Mouse (Mus musculus): ENCODE measurements at regions not wholly inside any gene's neighbourhood (a gene's known extent, or its start where the extent isn't known, plus 50 kb on each side); places are given as distances from the start of the nearest gene placed in this dataset.
A peak's percentile ranks its signal among the peaks of the same experiment; 100 is the strongest.

DNA sequence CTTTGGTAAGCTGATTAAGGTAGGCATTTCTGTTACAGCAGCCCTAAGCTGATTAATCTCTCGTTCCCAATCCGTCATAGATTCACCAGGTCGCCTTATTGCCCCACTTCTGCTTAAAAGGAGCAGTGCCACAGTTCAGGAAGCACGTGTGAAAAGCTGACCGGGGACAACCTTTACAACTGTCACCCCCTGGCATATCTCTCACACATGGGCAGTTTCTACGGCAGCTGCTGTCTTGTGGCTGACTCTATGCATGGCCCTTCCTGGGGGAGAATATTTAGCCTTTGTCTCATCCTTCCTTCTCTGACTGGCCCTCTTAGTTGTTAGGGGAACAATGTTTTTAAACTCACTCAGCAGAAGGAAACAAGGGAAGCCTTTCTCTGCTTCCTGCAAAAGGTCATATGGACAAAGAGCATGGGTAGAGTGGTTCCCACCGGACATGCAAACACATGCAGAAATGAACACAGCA, 290.9 kb upstream of the Rnaseh2b start:
- DNase-seq (ENCODE audit: low spot score) = peak; percentile 1

DNA sequence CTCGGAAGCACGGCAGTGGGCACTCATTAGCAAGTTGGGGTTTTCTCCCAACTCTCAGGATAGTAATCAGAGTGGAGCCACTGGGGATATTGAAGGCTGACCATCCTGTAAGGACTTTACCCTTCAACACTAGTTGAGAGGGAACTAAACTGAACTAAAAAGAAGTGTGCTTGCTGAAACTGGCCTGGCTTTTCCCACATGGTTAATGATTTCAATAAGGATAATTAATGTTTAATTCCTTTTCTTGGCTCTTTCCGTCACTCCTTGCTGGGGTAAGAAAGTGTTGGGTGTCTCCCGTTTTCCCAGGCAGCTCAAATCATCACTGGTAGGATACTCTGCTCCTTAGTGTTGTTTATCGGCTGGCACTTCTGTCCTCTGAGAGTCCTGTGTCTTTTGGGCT, 290.3 kb upstream of the Rnaseh2b start:
- DNase-seq (ENCODE audit: low spot score) = no peak

DNA sequence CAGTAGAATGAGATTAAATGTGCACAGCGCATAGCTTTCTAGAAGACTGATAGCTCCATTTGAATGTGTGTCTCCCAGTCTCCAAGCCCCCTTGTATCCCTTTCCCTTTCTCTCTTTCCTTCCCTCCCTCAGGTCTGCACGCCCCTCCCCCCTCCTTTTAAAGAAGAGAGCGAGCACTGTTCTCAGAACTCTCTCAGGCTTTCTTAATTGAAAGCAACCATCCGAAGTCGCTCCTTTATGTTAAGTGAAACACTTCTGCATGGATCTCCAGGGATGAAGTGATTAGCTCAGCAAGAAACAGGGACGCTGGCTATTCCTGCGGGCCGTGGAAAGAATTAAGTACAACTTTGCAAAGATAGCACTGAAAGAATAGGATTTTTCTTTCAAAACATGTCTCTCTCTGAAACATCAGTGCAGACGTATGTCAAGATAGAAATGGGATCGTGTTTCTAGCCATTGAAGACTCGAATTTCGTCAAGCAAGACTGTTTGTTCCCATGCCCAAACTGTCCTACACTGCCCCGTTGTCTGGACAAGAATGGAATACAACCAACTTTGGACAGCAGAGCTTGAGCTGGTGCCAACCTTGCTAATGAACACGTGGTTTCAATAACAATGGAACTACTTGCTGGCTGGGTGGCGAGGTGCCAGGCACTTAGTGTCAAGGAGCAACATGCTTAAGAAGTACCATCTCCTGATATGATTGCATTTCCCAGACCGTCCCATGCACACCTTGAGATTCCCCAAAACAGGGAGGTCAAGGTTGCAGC, 289.2 kb upstream of the Rnaseh2b start:
- DNase-seq (ENCODE audit: low spot score) = peak; percentile 56

DNA sequence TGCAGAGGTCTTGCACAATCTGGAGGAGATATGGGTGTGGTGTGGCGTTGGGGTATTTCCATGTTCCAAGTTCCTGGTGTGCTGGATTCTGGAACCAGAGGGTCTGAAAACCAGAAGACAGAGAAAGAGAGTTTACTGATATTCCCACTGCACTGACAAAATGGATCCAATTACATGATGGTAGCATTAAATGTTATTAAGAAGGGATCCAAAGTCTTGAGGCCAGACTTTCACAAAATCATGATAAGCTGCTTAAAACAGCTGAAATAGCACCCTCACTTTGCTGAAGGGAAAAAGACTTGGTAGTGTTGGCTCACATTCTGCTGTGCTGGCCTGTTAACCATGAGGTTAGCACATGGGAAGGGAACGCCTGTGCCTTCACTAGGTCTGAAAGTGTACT, 288.6 kb upstream of the Rnaseh2b start:
- DNase-seq (ENCODE audit: low spot score) = no peak

DNA sequence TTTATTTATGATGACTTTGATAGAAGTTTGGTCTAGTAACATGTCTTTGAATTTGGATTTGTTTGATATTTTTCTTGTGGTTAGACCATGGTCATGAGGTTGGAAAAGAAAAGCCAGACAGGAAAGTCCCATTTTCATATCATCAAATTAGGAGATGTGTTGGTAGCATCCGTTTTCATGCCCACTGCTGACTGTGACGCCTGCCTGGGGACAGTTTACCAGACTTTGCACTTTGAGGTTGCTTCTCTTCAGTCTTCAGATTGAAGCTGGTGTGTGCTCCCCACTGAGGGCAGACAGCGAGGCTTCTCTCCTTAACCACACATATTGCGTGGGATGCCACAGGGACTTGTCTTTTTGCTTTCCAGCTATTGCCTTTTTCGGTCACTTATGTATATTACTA, 283.7 kb upstream of the Rnaseh2b start:
- DNase-seq (ENCODE audit: low spot score) = no peak

DNA sequence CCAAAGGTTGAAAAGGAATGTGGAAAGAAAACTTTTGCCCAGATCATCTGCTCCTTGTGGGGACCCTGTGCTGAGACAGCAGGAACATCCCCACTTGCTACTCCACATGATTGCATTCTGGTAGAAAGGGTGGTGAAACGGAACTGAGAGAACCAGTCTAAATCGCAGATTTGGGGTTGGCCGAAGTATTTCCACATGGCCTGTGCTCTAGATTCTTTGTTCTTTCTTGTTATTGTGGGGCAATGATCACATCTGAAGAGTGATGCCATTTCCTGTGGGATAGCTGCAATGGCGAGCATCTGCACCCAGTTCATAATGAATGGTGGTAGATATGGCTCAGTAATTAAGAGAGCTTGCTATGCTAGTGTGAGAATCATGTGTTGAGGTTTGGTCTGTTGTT, 273.6 kb upstream of the Rnaseh2b start:
- DNase-seq (ENCODE audit: low spot score) = peak; percentile 12

GRCm38 (mm10) chr14:62020996-62021395, 271.4 kb upstream of the Rnaseh2b start:
- DNase-seq (ENCODE audit: low spot score) = no peak

DNA sequence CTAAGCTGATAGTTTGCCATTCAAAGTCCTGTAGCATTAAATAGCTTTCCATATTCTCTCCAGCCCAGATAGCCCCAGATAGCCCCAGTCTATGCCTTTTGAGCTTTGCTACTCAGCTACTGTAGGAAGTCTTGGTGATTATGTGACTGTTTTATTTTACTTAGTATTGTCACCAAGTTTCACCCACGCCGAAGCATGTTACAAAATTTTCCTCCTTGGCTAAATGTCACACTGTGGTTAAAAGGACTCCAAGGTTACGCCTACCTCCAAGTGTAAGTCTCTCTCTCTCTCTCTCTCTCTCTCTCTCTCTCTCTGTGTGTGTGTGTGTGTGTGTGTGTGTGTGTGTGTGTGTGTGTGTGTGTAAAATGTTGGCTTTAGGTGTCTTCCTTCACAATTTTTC, 270.2 kb upstream of the Rnaseh2b start:
- DNase-seq (ENCODE audit: low spot score) = peak; percentile 8

DNA sequence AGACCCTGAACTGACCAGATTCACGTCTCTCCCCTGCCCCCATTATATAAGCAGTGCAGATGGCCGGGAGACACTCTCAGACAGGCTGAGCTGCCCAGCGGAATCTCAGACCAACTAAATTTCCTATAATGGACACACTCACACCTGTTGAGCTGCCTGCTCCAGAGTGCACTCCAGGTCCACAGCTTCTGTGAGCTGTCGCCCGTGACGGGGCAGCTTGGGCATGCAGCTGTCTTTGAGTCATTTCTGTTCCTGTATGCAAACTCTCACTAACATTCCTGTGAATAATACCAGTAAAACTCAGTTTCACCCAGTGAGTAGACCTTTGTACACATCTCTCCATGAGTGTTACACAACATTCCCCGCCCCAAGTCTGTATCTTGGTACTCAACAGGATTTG, 269.4 kb upstream of the Rnaseh2b start:
- DNase-seq (ENCODE audit: low spot score) = no peak

- DNase-seq (ENCODE audit: low spot score) = peak; percentile 3
These were observed 264.6 kb upstream of the Rnaseh2b start for GRCm38 (mm10) chr14:62027751-62028279.

DNA sequence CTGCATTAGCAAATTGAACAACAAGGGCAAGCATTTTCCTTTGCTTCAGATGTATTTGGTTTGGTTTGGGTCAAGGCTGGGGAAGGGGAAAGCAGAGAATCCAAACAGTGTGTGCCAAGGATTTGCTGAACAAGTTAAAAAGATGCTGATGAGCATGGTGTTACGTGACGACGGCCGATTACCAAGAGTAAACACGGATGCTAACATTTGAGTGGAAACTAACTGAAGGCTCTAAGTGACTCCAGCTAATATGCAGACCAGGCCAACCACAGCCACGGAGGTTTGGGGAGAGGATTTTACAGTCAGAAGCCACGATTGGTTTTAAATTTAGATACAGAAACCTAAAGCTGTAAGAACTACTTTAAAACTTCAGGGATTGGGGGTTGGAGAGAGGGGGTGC, 262.3 kb upstream of the Rnaseh2b start:
- no peak for DNase-seq (ENCODE audit: low spot score)

- no peak for DNase-seq (ENCODE audit: low spot score)
These were observed 258.7 kb upstream of the Rnaseh2b start for GRCm38 (mm10) chr14:62033661-62034060.

GRCm38 (mm10) chr14:62034664-62035063, 257.7 kb upstream of the Rnaseh2b start:
- no peak for DNase-seq (ENCODE audit: low spot score)

GRCm38 (mm10) chr14:62035416-62035815, 257.0 kb upstream of the Rnaseh2b start:
- no peak for DNase-seq (ENCODE audit: low spot score)

GRCm38 (mm10) chr14:62037514-62037913, 254.9 kb upstream of the Rnaseh2b start:
- DNase-seq (ENCODE audit: low spot score) = no peak

- no peak for DNase-seq (ENCODE audit: low spot score)
These were observed 254.5 kb upstream of the Rnaseh2b start for GRCm38 (mm10) chr14:62037917-62038316.

DNA sequence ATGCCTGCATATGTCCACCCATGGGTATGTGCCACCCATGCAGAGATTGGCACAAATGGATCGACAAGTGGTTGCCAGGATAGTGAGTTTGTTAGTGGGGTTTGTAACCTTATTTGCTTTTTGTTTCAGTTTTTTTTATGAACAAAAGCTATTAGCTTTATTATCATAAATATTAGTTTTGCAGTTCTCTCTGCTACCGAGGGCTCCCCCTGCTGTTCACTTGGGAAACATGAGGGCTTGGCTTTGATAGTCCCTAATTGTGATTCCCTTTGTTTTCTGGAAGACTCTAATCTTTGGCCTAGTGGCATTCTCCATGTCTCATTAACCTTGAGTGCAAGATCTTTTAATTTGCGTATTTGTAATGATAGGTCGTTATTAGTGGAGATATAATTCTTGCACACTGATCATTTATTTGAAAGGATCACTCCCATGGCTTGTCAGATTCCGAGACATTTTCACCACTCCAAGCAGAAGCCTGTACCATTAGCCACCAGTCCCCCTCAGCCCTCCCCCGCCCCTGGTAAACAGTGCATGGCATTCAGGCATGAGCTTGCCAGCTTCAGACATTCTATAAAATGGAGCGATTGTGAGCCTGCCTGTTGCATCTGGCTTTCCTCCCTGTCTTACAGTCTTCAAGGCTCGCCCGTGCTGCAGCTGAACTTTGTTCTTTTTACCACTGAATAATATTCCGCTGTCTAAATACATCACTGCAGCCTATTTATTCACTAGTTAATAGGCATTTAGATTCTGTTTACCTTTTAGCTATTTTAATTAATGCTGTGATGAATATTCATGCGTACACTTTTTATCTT, 249.9 kb upstream of the Rnaseh2b start:
- DNase-seq (ENCODE audit: low spot score) = peak; percentile 63

- DNase-seq (ENCODE audit: low spot score) = no peak
These were observed 249.3 kb upstream of the Rnaseh2b start for GRCm38 (mm10) chr14:62043117-62043422.

- no peak for DNase-seq (ENCODE audit: low spot score)
These were observed 241.4 kb upstream of the Rnaseh2b start for GRCm38 (mm10) chr14:62050941-62051340.

GRCm38 (mm10) chr14:62051923-62052322, 240.5 kb upstream of the Rnaseh2b start:
- DNase-seq (ENCODE audit: low spot score) = no peak

GRCm38 (mm10) chr14:62053004-62053403, 239.4 kb upstream of the Rnaseh2b start:
- DNase-seq (ENCODE audit: low spot score) = no peak

DNA sequence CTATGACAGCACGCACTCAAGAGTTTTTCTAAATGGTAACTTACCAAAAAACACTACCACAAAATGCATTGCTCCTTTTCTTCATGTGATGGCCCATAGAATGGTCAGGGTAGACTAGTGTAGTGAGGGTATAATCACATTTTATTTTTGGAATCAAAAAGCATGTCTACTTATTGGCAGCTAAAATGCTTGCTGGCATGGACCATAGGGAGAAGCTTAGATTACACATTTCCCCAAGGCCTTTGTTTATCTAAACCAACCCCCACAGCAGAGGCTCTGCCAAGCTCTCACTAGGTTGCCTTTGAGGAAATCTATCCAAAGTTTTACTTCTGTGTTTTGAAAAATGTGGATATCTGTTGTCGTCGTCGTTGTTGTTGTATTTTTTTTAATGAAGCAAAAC, 235.3 kb upstream of the Rnaseh2b start:
- peak; percentile 35 for DNase-seq (ENCODE audit: low spot score)

DNA sequence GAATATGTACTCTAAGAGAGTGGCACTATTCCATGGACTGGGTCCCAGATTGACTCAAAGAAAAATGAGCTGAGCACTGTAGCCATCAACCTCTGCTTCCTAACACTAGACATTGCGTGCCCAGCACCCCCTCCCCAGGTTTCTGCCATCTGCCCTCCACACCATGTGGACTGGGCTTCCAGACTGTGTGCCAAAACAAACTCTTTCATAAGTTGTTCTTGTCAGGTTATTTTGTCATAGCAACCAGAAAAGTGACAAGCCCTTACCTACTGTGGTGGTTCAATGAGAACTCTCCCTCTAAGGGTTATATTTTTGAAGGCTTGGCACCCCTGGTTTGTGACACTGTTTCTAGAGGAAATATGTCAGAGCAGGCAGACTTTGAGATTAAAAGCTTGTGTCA, 234.3 kb upstream of the Rnaseh2b start:
- no peak for DNase-seq (ENCODE audit: low spot score)
